Mouse (Mus musculus): Measurements from ENCODE around the gene Rabggta.

DNA sequence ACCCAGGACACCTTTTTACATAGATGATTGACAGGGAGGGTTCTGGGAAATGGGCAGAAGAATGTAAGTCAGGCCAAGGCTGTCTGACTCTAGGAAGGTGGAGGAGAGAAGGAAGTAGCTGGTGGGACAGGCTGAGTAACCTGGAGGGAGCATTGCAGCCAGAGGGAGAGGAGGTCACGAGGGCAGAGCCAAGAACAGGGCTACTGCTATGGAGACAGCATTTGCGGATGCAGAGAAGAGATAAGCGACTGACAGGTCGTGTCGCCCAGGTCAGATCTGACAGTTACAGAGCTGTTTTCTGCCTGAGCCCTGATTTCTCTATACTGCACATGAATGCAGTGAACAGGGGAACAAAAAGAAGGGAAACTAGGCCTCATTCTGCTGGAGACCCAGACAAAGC lies 14.7 kb downstream of the Rabggta start:
- TF ChIP-seq CTCF (IDR thresholded peaks at IDR 0.05) (no peak), POLR2A (IDR thresholded peaks at IDR 0.05; ENCODE audit: insufficient read depth, low read depth, low read length) (no peak), EP300 (IDR thresholded peaks at IDR 0.05; ENCODE audit: insufficient read depth, low read depth, low read length) (no peak)
